Mouse (Mus musculus) gastrocnemius, adult 8-10 months (tissue): ENCODE results near the gene Mrps14. TPM values are rescaled to one million over a fixed set of nuclear protein-coding genes. Genes with fewer than 3 reads are reported as not detected.

Source experiments
- DNase-seq, 2 experiments: peaks; one replicate each; pipeline ENCODE4 v3.0.0; 2022; ENCODE audit warnings: low spot score in 2 of 2
- total RNA-seq, 4 experiments: library from RNA; stranded (reverse); gene quantifications; 2 replicates each; pipeline ENCODE4 v1.2.4; 2022

The Mrps14 gene
- total RNA-seq, 4 experiments from 2014 or later, result 74.2 to 82.8 (median 81.0) TPM

DNA sequence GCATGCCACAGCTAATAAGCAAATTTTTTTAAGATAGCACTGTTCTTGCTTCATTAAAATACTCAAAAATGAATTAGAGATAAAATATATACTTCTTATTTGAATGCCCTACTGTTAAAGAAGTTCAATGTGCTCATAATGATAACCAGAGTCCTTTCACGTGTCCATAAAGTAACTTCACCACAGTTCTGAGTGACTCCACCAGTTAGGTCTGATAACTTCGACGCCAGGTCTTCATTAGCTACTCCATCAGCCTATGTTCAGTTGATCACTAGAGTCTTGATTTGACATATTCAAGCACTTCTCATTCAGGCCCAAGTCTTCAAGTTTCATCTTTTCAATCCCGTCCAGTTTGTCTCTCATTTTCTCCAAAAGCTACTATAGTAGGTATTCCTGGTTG is 32.2 kb downstream of the Mrps14 start:
- DNase-seq, result no peak

DNA sequence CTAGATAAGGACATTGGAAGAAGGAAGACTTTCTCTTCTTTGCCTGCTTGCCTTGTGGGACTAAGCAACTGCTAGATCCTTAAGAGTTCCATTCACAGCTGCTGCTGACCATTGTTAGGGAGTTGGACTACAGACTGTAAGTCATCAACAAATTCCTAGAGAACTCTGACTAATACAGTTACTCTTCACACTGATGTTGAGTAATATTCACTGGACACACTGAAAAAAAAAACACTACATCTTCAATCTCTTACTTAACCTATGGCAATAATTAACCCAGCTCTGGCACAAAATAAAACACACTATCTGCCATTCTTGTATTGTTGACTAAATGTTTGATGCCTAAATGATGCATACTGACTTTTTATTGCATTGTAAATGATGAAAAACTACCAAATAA is 32.8 kb downstream of the Mrps14 start:
- no peak for DNase-seq

DNA sequence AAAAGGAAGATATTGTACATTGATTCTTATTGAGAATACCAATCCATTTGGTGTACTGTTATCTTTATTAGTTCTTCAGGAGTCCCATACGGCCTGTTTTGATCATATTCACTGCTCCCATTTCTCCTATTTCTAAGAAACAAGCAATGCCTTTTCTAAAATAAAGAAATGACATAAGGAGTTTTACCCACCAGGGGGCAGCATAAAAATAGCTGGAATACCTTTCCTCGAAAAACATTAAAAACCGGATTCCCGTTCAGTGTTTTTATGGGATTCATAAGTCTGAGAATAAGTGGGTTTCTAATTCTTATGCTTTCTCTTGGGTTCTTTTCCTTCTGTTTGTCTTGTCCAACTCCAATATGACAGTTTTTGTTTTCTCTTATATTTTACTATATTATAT is 36.0 kb downstream of the Mrps14 start:
- no peak for DNase-seq

DNA sequence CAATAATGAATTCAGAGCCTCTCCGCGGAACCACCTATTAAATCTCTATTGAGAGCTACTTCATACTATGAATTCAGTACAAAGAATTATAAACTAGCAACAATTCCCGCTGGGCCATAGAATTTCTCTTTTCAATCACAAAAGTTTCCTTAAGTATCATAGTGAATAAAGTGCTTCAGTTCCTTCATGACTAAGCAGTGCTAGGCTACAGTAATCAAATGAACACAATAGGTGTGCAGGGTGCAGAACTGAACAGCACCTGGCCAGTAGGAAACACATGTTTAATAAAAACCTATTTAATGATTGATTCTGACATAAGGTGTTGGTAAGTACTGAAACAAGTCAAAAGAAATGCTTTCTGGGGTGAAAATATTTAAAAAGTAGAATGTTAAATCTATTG is 37.1 kb downstream of the Mrps14 start:
- no peak for DNase-seq

DNA sequence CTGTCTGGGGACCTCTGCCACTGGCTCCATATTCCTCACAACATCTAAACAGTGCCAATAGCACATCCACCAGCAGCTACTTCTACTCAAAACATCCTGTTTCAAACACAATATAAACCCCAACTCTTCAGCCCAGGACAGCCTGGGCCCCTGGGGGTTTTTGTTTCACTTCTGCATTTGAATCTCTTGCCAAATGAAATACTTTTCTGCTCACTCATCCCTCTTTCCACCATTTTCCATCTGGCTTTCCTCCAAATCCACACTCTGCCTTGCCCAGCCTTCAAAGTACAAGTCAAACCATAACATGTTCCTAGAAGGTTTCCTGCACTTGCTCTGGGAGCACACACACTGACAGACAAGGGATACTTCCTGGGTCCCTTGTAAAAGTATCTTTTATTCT is 38.9 kb downstream of the Mrps14 start:
- no peak for DNase-seq

DNA sequence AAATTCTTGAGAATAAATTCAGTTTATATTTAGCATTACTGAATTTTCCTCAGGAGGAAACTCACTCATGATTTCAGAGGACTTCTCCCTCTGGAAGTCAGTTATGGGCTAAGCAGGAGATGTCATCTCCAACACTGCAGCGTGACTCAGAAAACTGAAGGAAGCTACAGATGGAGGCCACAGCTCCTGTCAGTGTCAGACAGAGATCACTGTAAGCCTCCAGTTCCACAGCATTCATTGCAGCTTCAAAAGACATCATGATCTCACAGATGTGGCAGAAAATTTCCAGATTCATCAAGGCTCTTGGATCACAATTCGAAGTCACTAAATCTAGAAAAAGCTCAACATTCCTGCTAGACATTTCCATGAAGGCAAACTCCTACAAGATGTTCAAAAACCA is 43.0 kb downstream of the Mrps14 start:
- DNase-seq, result no peak

DNA sequence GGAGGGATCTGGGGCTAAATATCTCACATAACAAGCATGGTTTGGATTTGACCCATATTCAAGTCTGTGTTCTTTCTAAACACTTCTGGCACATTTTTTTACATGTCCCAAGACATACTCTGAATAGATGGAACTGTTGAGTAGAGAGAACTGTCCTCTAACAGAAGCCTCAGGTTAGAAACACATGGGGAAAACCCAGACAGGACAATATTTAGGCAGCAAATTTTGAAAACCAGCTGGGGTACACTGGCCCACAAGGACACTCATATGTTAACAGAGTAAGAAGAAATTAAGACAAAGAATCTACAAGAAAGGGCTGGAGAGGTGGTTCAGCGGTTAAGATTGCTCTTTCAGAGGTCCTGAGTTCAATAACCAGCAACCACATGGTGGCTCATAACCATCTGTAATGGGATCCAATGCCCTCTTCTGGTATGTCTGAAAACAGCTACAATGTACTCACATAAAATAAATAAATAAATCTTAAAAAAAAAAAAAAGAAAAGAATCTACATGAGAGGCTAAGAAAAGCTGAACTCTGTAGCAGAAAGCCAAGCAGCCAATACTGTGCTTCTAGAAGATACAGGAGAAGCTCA is 43.9 kb downstream of the Mrps14 start:
- DNase-seq, result no peak

DNA sequence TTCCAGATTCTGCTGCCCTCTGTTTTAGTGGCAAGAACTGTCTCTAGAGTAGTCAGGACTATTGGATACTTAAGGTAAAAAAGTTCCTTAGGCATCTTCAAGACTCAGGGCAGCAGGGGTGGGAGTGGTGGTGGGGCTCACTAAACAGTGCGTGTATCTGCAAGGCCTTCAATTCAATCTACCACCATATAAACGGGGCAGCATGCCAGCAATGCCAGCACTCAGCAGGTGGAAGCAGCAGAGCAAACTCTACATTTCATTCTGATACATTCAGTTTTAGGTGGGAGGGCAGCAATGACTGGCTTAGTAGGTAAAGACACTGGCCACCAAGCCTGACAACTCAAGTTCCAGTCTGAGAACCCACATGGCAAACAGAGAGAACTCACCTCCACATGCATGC is 45.1 kb downstream of the Mrps14 start:
- no peak for DNase-seq

DNA sequence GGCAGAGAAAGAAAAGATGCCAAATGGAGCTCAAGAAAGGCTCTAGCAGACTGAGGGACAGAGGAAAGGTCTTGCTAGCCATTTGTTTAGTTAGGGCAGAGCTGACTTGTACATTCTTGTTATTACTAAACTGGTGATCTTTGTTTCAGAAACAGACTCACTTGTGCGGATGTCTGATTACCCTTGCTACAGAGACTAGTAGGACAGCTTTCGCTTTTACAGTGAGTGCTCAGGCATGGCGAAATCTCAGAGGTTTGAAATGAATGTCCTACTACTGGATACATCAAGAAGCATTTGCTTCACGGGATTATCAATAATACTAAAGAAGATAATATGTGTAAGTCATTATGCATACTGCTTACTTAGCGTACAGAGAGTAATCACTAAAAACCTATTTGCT is 49.7 kb downstream of the Mrps14 start:
- no peak for DNase-seq

DNA sequence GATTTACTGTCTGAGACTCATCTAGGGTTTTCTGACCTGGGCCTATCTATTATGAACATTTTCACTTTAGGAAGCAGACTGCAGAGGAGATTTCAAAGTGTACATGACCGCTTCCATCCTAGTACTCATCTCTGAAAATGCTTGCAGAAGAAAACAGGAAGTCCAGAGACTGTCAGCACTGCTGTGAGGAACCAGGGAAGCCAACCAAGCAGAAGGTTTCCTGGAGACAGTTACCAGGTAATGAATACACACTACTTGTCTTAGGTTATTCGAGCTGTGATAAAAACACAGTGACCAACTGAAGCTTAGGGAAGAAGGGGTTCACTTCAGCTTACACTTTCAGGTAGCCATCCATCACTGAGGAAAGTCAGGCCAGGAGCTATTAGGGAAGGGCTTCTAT is 50.9 kb downstream of the Mrps14 start:
- no peak for DNase-seq

DNA sequence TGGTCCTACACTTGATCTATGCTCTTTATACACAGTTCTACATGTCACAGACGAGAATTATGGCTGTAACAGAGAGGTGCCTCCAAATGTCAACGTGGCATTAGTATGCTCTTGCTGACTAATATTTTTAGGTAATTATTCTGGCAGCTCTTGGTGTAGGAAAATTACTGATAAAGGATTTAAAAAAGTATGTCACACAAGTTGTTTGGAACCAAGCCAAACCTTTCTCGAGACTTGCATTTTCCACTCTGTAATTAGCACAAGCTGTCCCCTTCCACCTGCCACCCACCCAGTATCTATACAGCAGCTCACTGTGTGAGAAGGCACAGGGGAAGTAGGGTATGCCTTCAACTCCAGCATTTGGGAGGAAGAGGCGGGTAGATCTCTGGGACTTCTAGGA is 51.8 kb downstream of the Mrps14 start:
- DNase-seq, result no peak

DNA sequence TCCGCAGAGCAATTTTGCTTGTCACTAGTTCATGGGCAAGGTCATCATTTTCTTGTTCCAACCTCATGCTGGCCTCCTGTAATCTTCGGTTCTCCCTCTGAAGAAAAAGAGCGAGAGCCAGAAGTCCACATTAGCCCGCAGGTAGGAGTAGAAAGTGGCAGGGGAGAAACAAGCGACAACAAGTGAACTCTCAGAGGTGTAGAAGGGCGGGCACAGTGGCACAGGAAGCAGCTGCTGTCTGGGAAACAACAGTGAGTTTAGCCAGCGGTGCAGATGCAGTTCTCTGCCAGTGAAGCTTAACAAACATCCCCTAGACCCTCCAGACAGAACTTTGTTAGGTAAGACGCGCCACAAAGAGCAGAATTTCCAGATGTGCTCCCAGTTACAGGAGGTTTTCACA is 52.5 kb downstream of the Mrps14 start:
- DNase-seq, result no peak

DNA sequence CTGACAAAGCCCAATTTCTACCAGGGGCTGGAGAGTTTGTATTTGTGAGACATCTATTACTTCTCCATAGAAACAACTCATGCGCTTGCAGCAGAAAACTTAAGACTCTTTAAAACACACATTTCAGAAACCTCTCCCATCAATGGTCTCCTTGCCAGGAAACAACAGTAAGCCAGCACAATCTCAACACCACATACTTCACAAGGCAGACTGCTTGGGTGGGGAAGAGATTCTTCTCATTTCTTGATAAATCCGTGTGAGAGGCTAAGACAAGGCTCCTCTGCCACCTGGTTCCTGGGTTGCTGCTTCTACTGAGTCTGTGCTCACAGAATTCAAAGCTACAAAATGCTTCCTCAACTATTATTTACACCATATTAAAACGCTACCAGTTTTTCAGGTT is 54.8 kb downstream of the Mrps14 start:
- DNase-seq, result no peak

DNA sequence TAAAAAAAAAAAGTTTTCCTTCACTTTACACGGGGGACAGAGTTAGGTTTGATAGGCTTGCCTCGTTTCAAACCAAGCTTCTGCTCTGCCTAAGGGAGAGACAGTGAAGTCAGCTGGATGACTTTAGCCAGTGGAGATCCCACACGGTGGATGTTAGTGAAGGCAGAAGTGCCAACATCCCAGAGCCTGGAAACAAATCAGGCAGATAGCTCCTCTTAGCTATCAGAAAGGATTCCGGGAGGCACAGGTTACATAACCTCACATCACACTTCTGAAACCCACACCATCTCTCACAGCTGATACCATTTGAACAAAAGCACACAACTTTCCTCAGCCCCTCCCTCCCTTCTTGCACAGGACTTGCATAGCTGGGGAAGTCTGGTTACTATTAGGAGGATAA is 55.8 kb downstream of the Mrps14 start:
- DNase-seq, result no peak

DNA sequence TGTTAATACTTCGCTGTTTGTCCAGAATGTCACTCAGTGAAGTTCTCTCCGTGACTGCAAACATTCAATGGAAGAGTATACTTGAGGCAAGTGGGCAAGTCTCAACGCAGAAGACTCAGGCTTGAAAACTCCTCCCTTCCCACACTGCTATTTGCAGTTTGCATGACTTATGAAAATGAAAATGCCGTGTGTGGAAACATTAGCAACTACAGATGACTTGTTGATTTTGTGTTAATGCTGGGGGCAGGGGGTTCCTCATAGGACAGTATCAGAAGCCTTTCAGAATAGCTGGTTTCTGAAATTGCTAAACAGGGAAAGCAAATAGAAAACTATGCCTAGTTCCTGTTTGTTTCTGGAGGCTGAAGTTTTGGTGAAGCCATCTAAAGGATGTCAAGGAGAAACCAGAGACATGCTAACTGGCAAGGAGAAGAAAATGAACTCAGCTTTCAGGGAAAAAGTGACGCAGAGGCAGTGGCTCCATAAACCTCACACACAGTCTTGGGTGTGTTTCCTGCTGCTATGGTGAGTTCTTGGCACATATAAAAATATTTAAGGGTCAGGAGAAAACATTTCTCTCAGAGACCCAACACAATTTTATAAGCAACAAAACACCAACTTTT is 56.5 kb downstream of the Mrps14 start:
- DNase-seq, result no peak

Other genes starting within 250 kb of the Mrps14 start
- gene 4930523C07Rik, start 150.8 kb upstream of the Mrps14 start, total RNA-seq, result 1 to 10 TPM; 2.5 to 5.5 (median 3.1) TPM
- not detected for gene Tnn, start 41.6 kb upstream of the Mrps14 start, total RNA-seq
- 10 to 100 TPM; 52.4 to 67.6 (median 60.6) TPM for gene Cacybp, start 17.7 kb downstream of the Mrps14 start, total RNA-seq